Comparison of ENCODE assay signal across 20 mouse cellular contexts in the genomic region with DNA sequence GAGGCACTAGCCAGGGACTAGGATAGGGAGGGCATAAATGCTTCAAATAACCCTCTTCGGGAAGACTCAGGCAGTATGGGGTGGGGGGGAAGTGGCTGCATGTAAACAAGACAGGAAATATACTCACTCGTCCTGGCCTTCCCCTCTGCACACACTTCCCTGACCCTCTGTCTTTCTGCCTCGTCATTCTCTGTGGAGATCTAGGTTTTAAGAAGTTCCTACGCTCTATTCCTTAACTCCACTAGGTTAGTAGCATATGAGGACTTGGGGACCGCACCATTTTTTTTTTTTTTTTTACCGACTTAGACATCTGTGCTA. TPM values are rescaled to one million over a fixed set of nuclear protein-coding genes. Genes with fewer than 3 reads are reported as not detected.
DNase-seq lines count a peak whose midpoint lies in the region; ATAC-seq and TF ChIP-seq lines count a peak whose summit lies in the region.
"Had no signal": no experiment of that assay in that cellular context is flagged by ENCODE, and none has a peak within 500 bp of the region (broad histone marks: within the 10 kb centered on the region; RNA-seq: fewer than 3 reads in every experiment).

No protein-coding gene starts in this region.

- H3K4me1 ChIP-seq in kidney, adult 2 months (ENCODE audit: control insufficient read depth, insufficient read depth, low read length) = peaks cover 29% of the 10 kb centered on the region
- H3K4me1 ChIP-seq in MEL (ENCODE audit: control insufficient read depth in 1 of 2, insufficient read depth in 2 of 2, low read length in 2 of 2) = peaks cover 3 to 27% of the 10 kb centered on the region in 2 experiments; a peak in 3 of 4 replicates
- H3K4me1 ChIP-seq in liver, postnatal 0 days (ENCODE audit: insufficient read depth) = peaks cover 25% of the 10 kb centered on the region
- H3K4me1 ChIP-seq: embryonic facial prominence, embryonic 15.5 days; midbrain, embryonic 15.5 days; neural tube, embryonic 12.5 days had no signal

- H3K36me3 ChIP-seq in kidney, adult 2 months (ENCODE audit: control insufficient read depth, insufficient read depth, low read length) = no peaks in the 10 kb centered on the region
- H3K36me3 ChIP-seq in MEL (ENCODE audit: control insufficient read depth in 1 of 2, insufficient read depth in 2 of 2, low read length in 2 of 2) = peaks cover 0 to 17% of the 10 kb centered on the region in 2 experiments; a peak in 2 of 4 replicates
- H3K36me3 ChIP-seq in liver, postnatal 0 days (replicated peaks; ENCODE audit: insufficient read depth, low read length) = no peaks in the 10 kb centered on the region
- H3K36me3 ChIP-seq: embryonic facial prominence, embryonic 15.5 days; lung, embryonic 15.5 days; midbrain, embryonic 15.5 days; neural tube, embryonic 12.5 days had no signal

- WGBS in kidney, adult 2 months = 46% methylated on average over 6 of the region's 6 CpGs
- WGBS in liver, postnatal 0 days (ENCODE audit: insufficient replicate concordance) = 20% methylated on average over 6 of the region's 6 CpGs

- TF ChIP-seq POLR2A in kidney, adult 2 months (IDR thresholded peaks at IDR 0.05; ENCODE audit: low read depth, low read length) = no peak
- TF ChIP-seq POLR2A in MEL (IDR thresholded peaks at IDR 0.05; ENCODE audit: control insufficient read depth in 1 of 2, insufficient read depth in 1 of 2, low read depth in 1 of 2, low read length in 2 of 2, poor library complexity in 1 of 2) = no peak

- peak overlapping the region; percentile 28 for H3K9ac ChIP-seq in MEL (ENCODE audit: control insufficient read depth, low read depth, low read length, poor library complexity, severe bottlenecking)
- no peak overlapping the region for H3K9ac ChIP-seq in liver, postnatal 0 days (replicated peaks)
- H3K9ac ChIP-seq: embryonic facial prominence, embryonic 15.5 days; lung, embryonic 15.5 days; midbrain, embryonic 15.5 days; neural tube, embryonic 12.5 days had no signal

- peak; percentile 63 for ATAC-seq in granulocyte monocyte progenitor cell, adult 5-6 weeks (replicated peaks; ENCODE audit: poor library complexity, severe bottlenecking)
- peak; percentile 28; the same call in 1 of the 2 replicates for ATAC-seq in liver, postnatal 0 days
- ATAC-seq: CD4-positive, CD25-positive, alpha-beta regulatory T cell, adult 4 months; forebrain, embryonic 14.5 days; hindbrain, postnatal 0 days; midbrain, embryonic 15.5 days had no signal

- H3K79me2 ChIP-seq in MEL (ENCODE audit: control insufficient read depth, insufficient read depth, low read length, poor library complexity) = no peaks in the 10 kb centered on the region

- H3K4me3 ChIP-seq in kidney, adult 2 months (ENCODE audit: insufficient read depth, low read depth, low read length) = no peak overlapping the region
- H3K4me3 ChIP-seq in MEL (ENCODE audit: control insufficient read depth in 1 of 2, insufficient read depth in 1 of 2, low read depth in 2 of 2, low read length in 2 of 2) = no peak overlapping the region
- no peak overlapping the region for H3K4me3 ChIP-seq in liver, postnatal 0 days (ENCODE audit: low read depth, low read length)
- H3K4me3 ChIP-seq: embryonic facial prominence, embryonic 15.5 days; lung, embryonic 15.5 days; midbrain, embryonic 15.5 days; neural tube, embryonic 12.5 days had no signal

- no peak for TF ChIP-seq RAD21 in MEL (IDR thresholded peaks at IDR 0.05; ENCODE audit: low read depth, low read length)

- no peak for DNase-seq in kidney, adult 2 months
- DNase-seq in kidney, postnatal 4 days = no peak
- DNase-seq in MEL (ENCODE audit: low read depth, low spot score) = peak; percentile 57
- no peak for DNase-seq in liver, postnatal 0 days
- DNase-seq in adrenal gland, postnatal 14 days = no peak
- no peak for DNase-seq in urinary bladder, postnatal 10 days (ENCODE audit: low spot score)
- no peak for DNase-seq in adrenal gland, postnatal 25 days
- DNase-seq: cerebellum, adult 2 months; gastrocnemius, postnatal 25 days; kidney, postnatal 10 days; left cerebral cortex, postnatal 4 days; spleen, adult 18-20 months had no signal

- H3K9me3 ChIP-seq in MEL (replicated peaks; ENCODE audit: insufficient read depth, low read length) = no peaks in the 10 kb centered on the region
- no peaks in the 10 kb centered on the region for H3K9me3 ChIP-seq in liver, postnatal 0 days (ENCODE audit: low read length)
- H3K9me3 ChIP-seq: embryonic facial prominence, embryonic 15.5 days; lung, embryonic 15.5 days; midbrain, embryonic 15.5 days; neural tube, embryonic 12.5 days had no signal

- H3K27me3 ChIP-seq in kidney, adult 2 months (replicated peaks; ENCODE audit: control insufficient read depth, insufficient read depth, low read length) = no peaks in the 10 kb centered on the region
- no peaks in the 10 kb centered on the region for H3K27me3 ChIP-seq in MEL (ENCODE audit: control insufficient read depth in 1 of 2, insufficient read depth in 2 of 2, low read length in 2 of 2)
- H3K27me3 ChIP-seq in liver, postnatal 0 days (ENCODE audit: insufficient read depth, low read length) = no peaks in the 10 kb centered on the region
- H3K27me3 ChIP-seq: embryonic facial prominence, embryonic 15.5 days; lung, embryonic 15.5 days; midbrain, embryonic 15.5 days; neural tube, embryonic 12.5 days had no signal

- H3K4me2 ChIP-seq in liver, postnatal 0 days (ENCODE audit: low read depth, low read length) = peak overlapping the region; percentile 29; the same call in 1 of the 2 replicates
- H3K4me2 ChIP-seq: embryonic facial prominence, embryonic 15.5 days; lung, embryonic 15.5 days; midbrain, embryonic 15.5 days; neural tube, embryonic 12.5 days had no signal

- TF ChIP-seq EP300 in MEL (IDR thresholded peaks at IDR 0.05; ENCODE audit: low read depth in 1 of 2, low read length in 2 of 2) = no peak; a peak in 1 of 4 replicates
- no peak for TF ChIP-seq EP300 in liver, postnatal 0 days (IDR thresholded peaks at IDR 0.05; ENCODE audit: low read depth)

- no peak for TF ChIP-seq CTCF in kidney, adult 2 months (conservative IDR thresholded peaks at IDR 0.05; ENCODE audit: insufficient read depth, insufficient read length, low read depth, low read length)
- no peak for TF ChIP-seq CTCF in MEL (IDR thresholded peaks at IDR 0.05 in 2 of 3, conservative IDR thresholded peaks at IDR 0.05 in 1 of 3; ENCODE audit: control insufficient read depth in 1 of 3, insufficient read depth in 1 of 3, low read depth in 2 of 3, low read length in 3 of 3, poor library complexity in 1 of 3, severe bottlenecking in 1 of 3)
- no peak for TF ChIP-seq CTCF in liver, postnatal 0 days (IDR thresholded peaks at IDR 0.05; ENCODE audit: low read depth)

- H3K27ac ChIP-seq in kidney, adult 2 months (ENCODE audit: insufficient read depth, low read depth, low read length) = peak overlapping the region; percentile 39; the same call in 1 of the 2 replicates
- no peak overlapping the region for H3K27ac ChIP-seq in MEL (ENCODE audit: control insufficient read depth, low read depth, low read length)
- H3K27ac ChIP-seq in liver, postnatal 0 days (ENCODE audit: low read depth) = peak overlapping the region; percentile 66
- H3K27ac ChIP-seq: embryonic facial prominence, embryonic 15.5 days; hindbrain, postnatal 0 days; lung, embryonic 15.5 days; midbrain, embryonic 15.5 days; neural tube, embryonic 12.5 days had no signal

TF ChIP-seq in MEL, 35 proteins besides CTCF, POLR2A, EP300 and RAD21:
- no peak for TF ChIP-seq MXI1 (IDR thresholded peaks at IDR 0.05; ENCODE audit: low read depth, low read length)
- TF ChIP-seq RCOR1 (IDR thresholded peaks at IDR 0.05; ENCODE audit: low read depth, low read length) = no peak
- TF ChIP-seq ZNF384 (IDR thresholded peaks at IDR 0.05; ENCODE audit: low read depth, low read length) = peak; percentile 58; the same call in 1 of the 2 replicates
- TF ChIP-seq MYC (IDR thresholded peaks at IDR 0.05; ENCODE audit: low read depth, low read length) = no peak
- no peak for TF ChIP-seq USF2 (IDR thresholded peaks at IDR 0.05; ENCODE audit: borderline replicate concordance in 1 of 2, insufficient read depth in 1 of 2, low read depth in 1 of 2, low read length in 2 of 2)
- TF ChIP-seq NRF1 (IDR thresholded peaks at IDR 0.05; ENCODE audit: insufficient read depth, low read depth, low read length, poor library complexity, severe bottlenecking) = no peak
- TF ChIP-seq SIN3A (IDR thresholded peaks at IDR 0.05; ENCODE audit: low read length) = no peak

RNA-seq across cellular contexts. Expression of a gene that starts 34.0 kb away (rescaled TPM):
- polyA plus RNA-seq in kidney, adult 2 months (2012; rRNA removed) = 8.9 and 10.4 TPM in 2 replicates
- 41.0 and 43.8 TPM in 2 replicates for total RNA-seq in MEL (2012; rRNA removed)
- 10 to 100 TPM; 54.2 to 77.2 TPM for polyA plus RNA-seq in MEL (2012; ENCODE audit: insufficient read depth in 1 of 2, insufficient read length in 2 of 2, low read depth in 1 of 2, low replicate concordance in 2 of 2, missing spikeins in 1 of 2)
- total RNA-seq in granulocyte monocyte progenitor cell, adult 5-6 weeks (2014; fragmentation: Nextera tagmentation) = 22.4 and 24.1 TPM in 2 replicates
- total RNA-seq in granulocyte monocyte progenitor cell, adult 5-6 weeks (2017) = 17.5 and 18.9 TPM in 2 replicates
- 7.8 and 7.9 TPM in 2 replicates for polyA plus RNA-seq in liver, postnatal 0 days (2015; fragmentation: Nextera tagmentation; extraction: Ambion mirVana)
- 52.1 and 53.6 TPM in 2 replicates for total RNA-seq in adrenal gland, postnatal 14 days (2021)
- 36.3 and 40.9 TPM in 2 replicates for total RNA-seq in adrenal gland, postnatal 25 days (2021)
